Mouse (Mus musculus): ENCODE results near the gene Trafd1. TPM values are rescaled to one million over a fixed set of nuclear protein-coding genes. Genes with fewer than 3 reads are reported as not detected.

Gene Trafd1
- polyA plus RNA-seq, 1 experiment from 2014 or later = 85.9 TPM

DNA sequence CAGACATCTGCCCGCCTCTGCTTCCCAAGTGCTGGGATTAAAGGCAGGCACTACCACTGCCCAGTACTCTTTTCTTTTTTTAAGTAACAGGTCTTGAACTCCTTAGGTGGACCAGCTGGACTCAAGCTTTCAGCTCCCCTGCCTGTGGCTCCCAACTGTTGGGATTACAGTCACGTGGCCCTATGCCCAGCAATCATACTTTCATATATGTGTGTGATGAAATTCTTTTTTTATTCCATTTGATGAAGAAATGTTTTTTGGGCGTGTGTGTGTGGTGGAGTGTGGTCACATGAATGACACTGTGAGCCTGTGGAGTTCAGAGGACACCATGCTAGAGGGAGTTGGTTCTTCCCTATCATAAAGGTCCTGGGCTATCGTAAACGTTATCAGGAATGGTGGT, 14.1 kb upstream of the Trafd1 start:
- H3K4me3 ChIP-seq (ENCODE audit: low read length) = no peak overlapping the region
- H3K4me2 ChIP-seq (ENCODE audit: low read depth, low read length) = peak overlapping the region; percentile 95
- no peak overlapping the region for H3K27ac ChIP-seq (ENCODE audit: low read length)
- WGBS = 80% methylated on average over 5 of the region's 5 CpGs
- H3K9me3 ChIP-seq (ENCODE audit: control insufficient read depth, low read length) = no peaks in the 10 kb centered on the region
- ATAC-seq (ENCODE audit: low read depth) = no peak
- no peak overlapping the region for H3K9ac ChIP-seq (ENCODE audit: low read length)
- peaks cover 18% of the 10 kb centered on the region for H3K4me1 ChIP-seq (replicated peaks; ENCODE audit: control insufficient read depth, insufficient read depth, low read length)
- no peaks in the 10 kb centered on the region; the same call in 1 of the 2 replicates for H3K36me3 ChIP-seq (ENCODE audit: control insufficient read depth, insufficient read depth, low read length)
- H3K27me3 ChIP-seq (ENCODE audit: control insufficient read depth, insufficient read depth, low read depth, low read length) = no peaks in the 10 kb centered on the region

DNA sequence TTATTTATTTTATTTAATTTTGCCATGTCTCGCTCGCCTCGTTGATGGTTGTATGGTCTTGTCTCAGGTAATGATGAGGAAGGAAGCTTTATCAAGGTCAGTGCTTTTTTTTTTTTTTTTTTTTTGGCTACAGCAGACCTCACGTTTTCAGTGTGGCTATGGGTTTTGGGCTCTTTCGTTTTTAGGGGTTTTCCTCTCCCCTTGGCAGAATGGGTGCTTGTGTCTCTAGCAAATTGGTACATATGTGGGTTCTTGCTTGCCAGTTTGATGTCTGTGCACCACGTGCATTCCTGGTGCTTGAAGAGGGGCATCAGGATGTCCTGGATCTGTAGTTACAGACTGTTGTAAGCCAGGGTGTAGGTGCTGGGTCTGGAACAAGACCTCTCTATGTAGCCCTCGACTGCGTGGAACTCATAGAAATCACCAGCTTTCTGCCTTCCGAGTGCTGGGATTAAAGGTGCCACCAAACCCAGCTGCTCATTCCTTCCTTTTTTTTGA, 13.6 kb upstream of the Trafd1 start:
- H3K9me3 ChIP-seq (ENCODE audit: control insufficient read depth, low read length) = no peaks in the 10 kb centered on the region
- no peak for ATAC-seq (ENCODE audit: low read depth)
- 38% methylated on average over 9 of the region's 9 CpGs for WGBS

DNA sequence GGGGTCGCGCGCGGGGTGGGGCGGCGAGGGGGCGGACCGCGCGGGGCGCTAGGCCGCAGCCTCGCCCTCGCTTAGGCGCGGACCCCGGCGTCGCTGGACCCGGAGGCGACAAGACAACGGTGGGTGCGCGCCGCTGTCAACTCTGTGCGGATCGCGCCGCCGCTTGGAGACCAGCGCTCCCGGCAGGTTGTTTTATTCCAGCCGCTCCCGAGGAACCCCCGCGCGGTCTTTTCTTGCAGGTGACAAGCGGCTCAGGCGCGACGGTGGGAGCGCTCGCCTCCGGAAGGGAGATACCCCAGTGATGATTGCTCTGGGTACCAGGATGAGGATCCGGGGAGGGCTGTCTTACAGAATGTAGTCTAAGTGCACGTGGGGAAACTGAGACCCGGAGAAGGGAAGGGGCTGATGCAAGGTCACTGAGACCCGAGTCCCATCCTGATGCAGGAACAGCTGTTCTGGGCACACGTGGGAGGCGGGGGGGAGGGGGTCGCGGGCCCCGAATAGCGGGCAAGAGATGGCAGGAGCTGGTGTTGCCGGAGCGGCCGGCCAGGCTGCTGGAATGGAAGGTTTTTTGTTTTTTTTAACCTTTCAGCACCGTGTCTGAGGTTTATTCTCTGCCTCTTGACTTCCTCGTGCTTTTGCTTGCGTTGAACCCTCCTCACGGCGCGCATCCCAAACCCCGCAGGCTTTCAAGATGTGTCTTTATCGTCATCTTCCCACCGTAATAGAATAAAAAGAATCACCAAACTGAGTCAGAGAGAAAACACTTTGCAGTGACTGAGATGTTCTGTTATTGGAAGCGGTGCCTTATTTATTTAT, 12.9 kb upstream of the Trafd1 start:
- peak overlapping the region; percentile 86 for H3K9ac ChIP-seq (ENCODE audit: low read length)
- no peaks in the 10 kb centered on the region for H3K27me3 ChIP-seq (ENCODE audit: control insufficient read depth, insufficient read depth, low read depth, low read length)
- under 1% methylated on average over 64 of the region's 67 CpGs for WGBS
- no peaks in the 10 kb centered on the region for H3K36me3 ChIP-seq (ENCODE audit: control insufficient read depth, insufficient read depth, low read length)
- peak overlapping the region; percentile 95 for H3K4me2 ChIP-seq (ENCODE audit: low read depth, low read length)
- peaks cover 18% of the 10 kb centered on the region for H3K4me1 ChIP-seq (replicated peaks; ENCODE audit: control insufficient read depth, insufficient read depth, low read length)
- H3K9me3 ChIP-seq (ENCODE audit: control insufficient read depth, low read length) = no peaks in the 10 kb centered on the region
- peak; percentile 74 for ATAC-seq (ENCODE audit: low read depth)
- peak overlapping the region; percentile 95 for H3K4me3 ChIP-seq (ENCODE audit: low read length)
- peak overlapping the region; percentile 25; the same call in 1 of the 2 replicates for H3K27ac ChIP-seq (ENCODE audit: low read length)

More for the DNA sequence above, 13.6 kb upstream of the Trafd1 start:
- no peak overlapping the region for H3K27ac ChIP-seq (ENCODE audit: low read length)
- H3K9ac ChIP-seq (ENCODE audit: low read length) = peak overlapping the region; percentile 86
- peak overlapping the region; percentile 95 for H3K4me3 ChIP-seq (ENCODE audit: low read length)
- peak overlapping the region; percentile 95 for H3K4me2 ChIP-seq (ENCODE audit: low read depth, low read length)
- no peaks in the 10 kb centered on the region for H3K27me3 ChIP-seq (ENCODE audit: control insufficient read depth, insufficient read depth, low read depth, low read length)
- H3K36me3 ChIP-seq (ENCODE audit: control insufficient read depth, insufficient read depth, low read length) = no peaks in the 10 kb centered on the region; the same call in 1 of the 2 replicates
- H3K4me1 ChIP-seq (replicated peaks; ENCODE audit: control insufficient read depth, insufficient read depth, low read length) = peaks cover 18% of the 10 kb centered on the region

DNA sequence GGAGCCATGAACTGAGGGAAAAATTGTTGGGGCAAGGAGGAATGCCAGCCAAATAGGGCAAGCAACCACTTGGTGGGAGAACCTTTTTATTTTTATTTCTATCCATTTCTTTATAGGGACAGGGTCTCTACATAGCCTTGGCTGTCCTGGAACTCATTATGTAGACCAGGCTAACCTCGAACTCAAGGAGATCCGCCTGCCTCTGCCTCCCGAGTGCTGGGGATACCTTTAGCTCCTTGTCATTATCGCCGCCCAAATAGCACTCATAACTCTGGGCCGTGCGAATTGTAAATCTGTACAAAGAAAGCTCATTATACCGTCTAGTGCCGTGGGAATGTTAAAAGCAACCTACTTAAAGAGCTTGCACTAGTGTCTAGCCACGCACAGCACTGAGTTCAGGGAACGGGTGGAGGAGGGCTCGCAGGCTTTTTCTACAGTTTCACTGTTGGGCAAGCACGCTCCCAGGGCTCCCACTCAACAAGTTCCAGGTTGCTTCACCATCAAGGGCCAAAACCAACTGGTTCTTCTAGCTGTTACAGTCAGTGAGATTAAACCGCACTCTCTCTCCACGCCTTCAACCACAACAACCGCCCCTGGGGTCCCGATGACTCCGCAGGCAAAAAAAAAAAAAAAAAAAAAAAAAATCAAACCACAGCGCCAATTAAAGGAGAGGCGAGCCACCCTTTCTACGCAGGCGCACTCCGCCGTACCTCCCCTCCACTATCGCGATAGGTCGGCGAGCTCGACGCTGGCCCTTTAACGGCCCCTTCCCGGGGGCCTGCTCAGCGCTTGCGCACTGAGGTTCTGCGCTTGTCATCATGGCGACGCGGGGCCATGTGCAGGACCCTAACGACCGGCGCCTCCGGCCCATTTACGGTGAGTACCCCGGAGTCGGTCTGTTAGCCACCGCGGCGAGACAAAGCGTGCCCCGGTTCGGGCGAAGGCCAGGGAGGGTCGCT, 12.0 kb upstream of the Trafd1 start, which contains the start of gene Naa25:
Naa25 (plus strand) TSS at position 750 of the 959 bp plus-strand sequence.
- no peaks in the 10 kb centered on the region for H3K36me3 ChIP-seq (ENCODE audit: control insufficient read depth, insufficient read depth, low read length)

DNA sequence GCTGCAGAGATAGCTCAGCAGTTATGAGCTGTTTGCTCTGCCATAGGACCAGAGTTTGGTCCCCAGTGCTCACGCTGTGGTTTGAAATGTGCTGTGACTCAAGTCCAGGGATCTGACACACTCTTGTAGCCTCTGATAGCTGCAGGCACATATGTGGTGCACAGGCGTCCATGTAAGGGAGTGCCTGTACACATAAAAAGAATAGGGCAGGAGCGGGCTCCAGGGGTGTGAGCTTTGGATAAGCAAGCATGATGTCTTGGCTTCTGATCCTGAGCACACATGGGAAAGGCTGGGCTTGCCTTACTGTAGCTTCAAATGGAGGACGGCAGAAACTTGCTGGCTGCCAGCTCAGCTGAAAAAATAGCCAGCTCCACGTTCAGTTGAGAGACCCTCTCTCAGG, 10.2 kb upstream of the Trafd1 start:
- no peak for ATAC-seq (ENCODE audit: low read depth)
- Histone ChIP-seq H3K27me3 (ENCODE audit: control insufficient read depth, insufficient read depth, low read depth, low read length) (no peaks in the 10 kb centered on the region), H3K9ac (ENCODE audit: low read length) (no peak overlapping the region), H3K4me2 (ENCODE audit: low read depth, low read length) (no peak overlapping the region), H3K9me3 (ENCODE audit: control insufficient read depth, low read length) (no peaks in the 10 kb centered on the region), H3K4me3 (ENCODE audit: low read length) (no peak overlapping the region), H3K27ac (ENCODE audit: low read length) (no peak overlapping the region), H3K4me1 (replicated peaks; ENCODE audit: control insufficient read depth, insufficient read depth, low read length) (peaks cover 18% of the 10 kb centered on the region), H3K36me3 (ENCODE audit: control insufficient read depth, insufficient read depth, low read length) (no peaks in the 10 kb centered on the region)
- WGBS = 73% methylated on average over 5 of the region's 5 CpGs

More for the DNA sequence above, 12.0 kb upstream of the Trafd1 start, which contains the start of gene Naa25:
- no peaks in the 10 kb centered on the region for H3K9me3 ChIP-seq (ENCODE audit: control insufficient read depth, low read length)
- peak within 1 kb of the TSS; percentile 89 for H3K27ac ChIP-seq (ENCODE audit: low read length)
- H3K4me3 ChIP-seq (ENCODE audit: low read length) = peak within 1 kb of the TSS; percentile 95
- peaks cover 18% of the 10 kb centered on the region for H3K4me1 ChIP-seq (replicated peaks; ENCODE audit: control insufficient read depth, insufficient read depth, low read length)
- H3K4me2 ChIP-seq (ENCODE audit: low read depth, low read length) = peak within 1 kb of the TSS; percentile 95
- WGBS = 10% methylated on average over 48 of the region's 53 CpGs
- H3K27me3 ChIP-seq (ENCODE audit: control insufficient read depth, insufficient read depth, low read depth, low read length) = no peaks in the 10 kb centered on the region
- ATAC-seq (ENCODE audit: low read depth) = peak; percentile 97
- peak within 1 kb of the TSS; percentile 86 for H3K9ac ChIP-seq (ENCODE audit: low read length)

DNA sequence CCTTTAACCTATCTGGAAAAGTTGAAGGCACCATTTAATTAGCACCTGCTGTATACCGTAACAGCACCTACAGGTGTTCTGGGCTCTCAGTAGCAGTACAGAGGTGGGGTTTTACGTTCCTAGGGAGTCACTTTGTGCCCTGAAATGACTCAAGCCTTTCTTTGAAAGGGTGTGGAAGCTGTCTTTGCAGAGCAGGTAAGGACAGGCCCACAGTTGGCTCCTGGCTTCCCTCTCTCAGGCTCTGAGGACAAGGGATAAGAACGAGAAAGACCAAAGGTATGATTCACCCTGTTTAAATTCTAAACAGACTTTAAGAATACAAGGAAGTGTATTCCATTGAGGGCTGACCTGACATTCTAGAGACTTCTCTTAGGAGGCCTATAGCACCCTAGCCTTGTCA, 8.0 kb upstream of the Trafd1 start:
- peaks cover 4% of the 10 kb centered on the region for H3K4me1 ChIP-seq (replicated peaks; ENCODE audit: control insufficient read depth, insufficient read depth, low read length)
- H3K4me3 ChIP-seq (ENCODE audit: low read length) = no peak overlapping the region
- ATAC-seq (ENCODE audit: low read depth) = no peak
- H3K27me3 ChIP-seq (ENCODE audit: control insufficient read depth, insufficient read depth, low read depth, low read length) = no peaks in the 10 kb centered on the region
- H3K27ac ChIP-seq (ENCODE audit: low read length) = no peak overlapping the region
- no peak overlapping the region for H3K4me2 ChIP-seq (ENCODE audit: low read depth, low read length)
- H3K36me3 ChIP-seq (ENCODE audit: control insufficient read depth, insufficient read depth, low read length) = no peaks in the 10 kb centered on the region
- no peak overlapping the region for H3K9ac ChIP-seq (ENCODE audit: low read length)
- 68% methylated on average over 3 of the region's 3 CpGs for WGBS
- H3K9me3 ChIP-seq (ENCODE audit: control insufficient read depth, low read length) = no peaks in the 10 kb centered on the region

DNA sequence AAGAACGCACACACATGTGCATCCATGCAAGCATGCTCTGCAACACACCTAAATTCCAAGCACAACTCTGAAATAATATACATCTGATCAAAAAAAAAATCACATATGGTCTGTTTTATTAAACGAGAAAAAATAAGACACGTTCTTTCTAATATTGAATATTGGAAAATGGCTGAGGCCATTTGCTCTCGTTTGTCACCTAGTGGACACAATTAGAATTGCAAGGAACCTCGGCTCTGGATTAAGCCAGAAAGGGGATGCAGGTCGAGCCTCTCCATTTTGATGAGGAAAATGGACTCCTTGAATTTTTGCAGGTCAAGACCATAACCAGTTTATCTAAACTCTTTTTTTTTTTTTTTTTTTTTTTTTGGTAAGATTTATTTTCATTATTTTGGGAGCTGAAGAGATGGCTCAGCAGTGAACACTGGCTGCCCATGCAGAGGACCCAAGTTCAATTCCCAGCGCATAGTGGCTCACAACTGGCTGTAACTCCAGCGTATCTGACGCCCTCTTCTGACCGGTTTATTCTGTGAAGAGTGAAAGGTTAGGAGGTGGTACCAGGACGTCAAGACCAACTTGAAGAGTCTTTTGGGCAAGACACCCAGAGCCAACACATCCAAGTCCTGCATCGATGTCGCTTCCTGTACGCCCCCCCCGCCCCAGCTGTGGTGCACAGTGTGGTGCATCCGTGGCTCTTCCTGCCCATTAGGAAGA, 7.4 kb upstream of the Trafd1 start:
- H3K4me3 ChIP-seq (ENCODE audit: low read length) = no peak overlapping the region
- no peak overlapping the region for H3K27ac ChIP-seq (ENCODE audit: low read length)
- H3K9ac ChIP-seq (ENCODE audit: low read length) = no peak overlapping the region
- H3K36me3 ChIP-seq (ENCODE audit: control insufficient read depth, insufficient read depth, low read length) = no peaks in the 10 kb centered on the region
- H3K27me3 ChIP-seq (ENCODE audit: control insufficient read depth, insufficient read depth, low read depth, low read length) = no peaks in the 10 kb centered on the region
- peaks cover 5% of the 10 kb centered on the region for H3K4me1 ChIP-seq (replicated peaks; ENCODE audit: control insufficient read depth, insufficient read depth, low read length)
- no peaks in the 10 kb centered on the region for H3K9me3 ChIP-seq (ENCODE audit: control insufficient read depth, low read length)
- no peak for ATAC-seq (ENCODE audit: low read depth)
- no peak overlapping the region for H3K4me2 ChIP-seq (ENCODE audit: low read depth, low read length)
- 52% methylated on average over 16 of the region's 16 CpGs for WGBS

DNA sequence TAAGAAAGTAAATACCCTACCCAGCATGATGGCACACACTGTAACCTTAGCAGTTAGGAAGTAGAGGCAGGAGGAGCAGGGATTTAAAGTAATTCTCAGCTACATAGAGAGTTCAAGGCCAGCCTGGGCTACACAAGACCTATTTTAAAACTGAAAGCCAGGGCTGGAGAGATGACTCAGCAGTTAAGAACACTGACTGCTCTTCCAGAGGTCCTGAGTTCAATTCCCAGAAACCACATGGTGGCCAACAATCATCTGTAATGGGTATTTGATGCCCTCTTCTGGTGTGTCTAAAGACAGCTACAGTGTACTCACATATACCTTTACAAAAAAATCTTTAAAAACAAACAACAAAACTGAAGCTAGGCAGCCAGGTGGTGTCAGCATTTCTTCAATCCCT, 4.3 kb upstream of the Trafd1 start:
- no peaks in the 10 kb centered on the region for H3K36me3 ChIP-seq (ENCODE audit: control insufficient read depth, insufficient read depth, low read length)
- no peaks in the 10 kb centered on the region for H3K9me3 ChIP-seq (ENCODE audit: control insufficient read depth, low read length)
- H3K27ac ChIP-seq (ENCODE audit: low read length) = no peak overlapping the region
- H3K27me3 ChIP-seq (ENCODE audit: control insufficient read depth, insufficient read depth, low read depth, low read length) = no peaks in the 10 kb centered on the region
- peaks cover 13% of the 10 kb centered on the region for H3K4me1 ChIP-seq (replicated peaks; ENCODE audit: control insufficient read depth, insufficient read depth, low read length)
- ATAC-seq (ENCODE audit: low read depth) = no peak
- no peak overlapping the region for H3K9ac ChIP-seq (ENCODE audit: low read length)
- H3K4me2 ChIP-seq (ENCODE audit: low read depth, low read length) = no peak overlapping the region
- no peak overlapping the region for H3K4me3 ChIP-seq (ENCODE audit: low read length)

Measured in lung, embryonic 16.5 days (tissue).